Mouse (Mus musculus): Measurements from ENCODE around the gene Uqcr11. TPM values are rescaled to one million over a fixed set of nuclear protein-coding genes. Genes with fewer than 3 reads are reported as not detected.

The Uqcr11 gene
- total and polyA plus RNA-seq, 2 experiments from 2014 or later: 2,020 to 3,128 TPM

DNA sequence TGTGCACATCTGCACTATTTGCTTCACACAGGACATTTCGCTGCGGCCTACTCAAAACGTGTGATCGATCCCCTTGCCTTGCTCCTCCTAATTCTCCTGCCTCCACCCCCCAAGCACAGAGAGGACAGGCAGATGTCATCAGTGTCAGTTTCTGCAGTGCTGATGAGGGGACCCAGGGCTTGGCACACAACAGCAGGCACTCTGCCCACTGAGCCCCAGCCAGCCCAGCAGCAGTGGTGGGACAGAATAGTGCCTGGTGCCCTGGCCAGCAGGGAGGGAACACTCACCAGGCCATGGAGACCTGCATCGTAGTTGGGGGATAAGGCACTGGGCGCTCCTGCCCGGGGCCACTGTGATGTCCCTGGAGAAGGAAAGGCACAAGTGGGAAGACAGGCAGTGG is 8.9 kb upstream of the Uqcr11 start:
- Histone ChIP-seq H3K4me2 (ENCODE audit: low read depth, low read length) (no peak overlapping the region), H3K4me3 (ENCODE audit: low read depth, low read length) (no peak overlapping the region), H3K4me1 (ENCODE audit: control insufficient read depth, insufficient read depth) (no peaks in the 10 kb centered on the region), H3K9ac (replicated peaks; ENCODE audit: low read depth, low read length) (no peak overlapping the region), H3K27me3 (ENCODE audit: control insufficient read depth, insufficient read depth, low read length) (no peaks in the 10 kb centered on the region), H3K9me3 (replicated peaks; ENCODE audit: control insufficient read depth, low read length) (no peaks in the 10 kb centered on the region), H3K36me3 (replicated peaks; ENCODE audit: control insufficient read depth, insufficient read depth, low read length) (peaks cover 94% of the 10 kb centered on the region), H3K27ac (ENCODE audit: low read depth) (no peak overlapping the region)
- TF ChIP-seq CTCF (IDR thresholded peaks at IDR 0.05; ENCODE audit: low read depth): no peak
- TF ChIP-seq EP300 (IDR thresholded peaks at IDR 0.05; ENCODE audit: low read depth): no peak
- DNase-seq (ENCODE audit: low spot score): no peak
- WGBS: 89% methylated on average over 7 of the region's 7 CpGs
- no peak for ATAC-seq (ENCODE audit: insufficient read depth, low read depth)

GRCm38 (mm10) chr10:80412656-80413541 is 6.3 kb upstream of the Uqcr11 start:
- DNase-seq (ENCODE audit: low spot score) (no peak), ATAC-seq (ENCODE audit: insufficient read depth, low read depth) (peak; percentile 52)
- H3K4me1 ChIP-seq (ENCODE audit: control insufficient read depth, insufficient read depth): no peaks in the 10 kb centered on the region
- TF ChIP-seq CTCF (IDR thresholded peaks at IDR 0.05; ENCODE audit: low read depth): no peak
- no peak for TF ChIP-seq EP300 (IDR thresholded peaks at IDR 0.05; ENCODE audit: low read depth)
- H3K9ac ChIP-seq (replicated peaks; ENCODE audit: low read depth, low read length): no peak overlapping the region
- H3K4me2 ChIP-seq (ENCODE audit: low read depth, low read length): no peak overlapping the region
- H3K27me3 ChIP-seq (ENCODE audit: control insufficient read depth, insufficient read depth, low read length): no peaks in the 10 kb centered on the region
- 79% methylated on average over 41 of the region's 44 CpGs for WGBS
- peaks cover 87% of the 10 kb centered on the region for H3K36me3 ChIP-seq (replicated peaks; ENCODE audit: control insufficient read depth, insufficient read depth, low read length)
- peak overlapping the region; percentile 30; the same call in 1 of the 2 replicates for H3K27ac ChIP-seq (ENCODE audit: low read depth)
- H3K9me3 ChIP-seq (replicated peaks; ENCODE audit: control insufficient read depth, low read length): no peaks in the 10 kb centered on the region
- no peak overlapping the region for H3K4me3 ChIP-seq (ENCODE audit: low read depth, low read length)

- Histone ChIP-seq H3K4me1 (ENCODE audit: control insufficient read depth, insufficient read depth) (peaks cover 18% of the 10 kb centered on the region), H3K9me3 (replicated peaks; ENCODE audit: control insufficient read depth, low read length) (no peaks in the 10 kb centered on the region), H3K9ac (replicated peaks; ENCODE audit: low read depth, low read length) (peak overlapping the region; percentile 87; the same call in 1 of the 2 replicates), H3K36me3 (replicated peaks; ENCODE audit: control insufficient read depth, insufficient read depth, low read length) (peaks cover 56% of the 10 kb centered on the region), H3K4me2 (ENCODE audit: low read depth, low read length) (no peak overlapping the region), H3K27me3 (ENCODE audit: control insufficient read depth, insufficient read depth, low read length) (no peaks in the 10 kb centered on the region), H3K4me3 (ENCODE audit: low read depth, low read length) (no peak overlapping the region), H3K27ac (ENCODE audit: low read depth) (no peak overlapping the region)
- 47% methylated on average over 4 of the region's 4 CpGs for WGBS
- TF ChIP-seq EP300 (IDR thresholded peaks at IDR 0.05; ENCODE audit: low read depth): no peak
- TF ChIP-seq CTCF (IDR thresholded peaks at IDR 0.05; ENCODE audit: low read depth): no peak
- no peak for ATAC-seq (ENCODE audit: insufficient read depth, low read depth)
- no peak for DNase-seq (ENCODE audit: low spot score)
Observed at GRCm38 (mm10) chr10:80407924-80408323, 1.3 kb upstream of the Uqcr11 start.

- peaks cover 52% of the 10 kb centered on the region for H3K36me3 ChIP-seq (replicated peaks; ENCODE audit: control insufficient read depth, insufficient read depth, low read length)
- H3K4me3 ChIP-seq (ENCODE audit: low read depth, low read length): peak overlapping the region; percentile 84
- WGBS: 42% methylated on average over 10 of the region's 10 CpGs
- no peak for DNase-seq (ENCODE audit: low spot score)
- H3K4me1 ChIP-seq (ENCODE audit: control insufficient read depth, insufficient read depth): peaks cover 18% of the 10 kb centered on the region
- no peak for ATAC-seq (ENCODE audit: insufficient read depth, low read depth)
- H3K4me2 ChIP-seq (ENCODE audit: low read depth, low read length): peak overlapping the region; percentile 82
- TF ChIP-seq EP300 (IDR thresholded peaks at IDR 0.05; ENCODE audit: low read depth): no peak
- TF ChIP-seq CTCF (IDR thresholded peaks at IDR 0.05; ENCODE audit: low read depth): peak; percentile 16; the same call in 1 of the 2 replicates
- H3K27me3 ChIP-seq (ENCODE audit: control insufficient read depth, insufficient read depth, low read length): no peaks in the 10 kb centered on the region
- H3K9me3 ChIP-seq (replicated peaks; ENCODE audit: control insufficient read depth, low read length): no peaks in the 10 kb centered on the region
- peak overlapping the region; percentile 87 for H3K9ac ChIP-seq (replicated peaks; ENCODE audit: low read depth, low read length)
- peak overlapping the region; percentile 88 for H3K27ac ChIP-seq (ENCODE audit: low read depth)
Observed at GRCm38 (mm10) chr10:80405481-80406173, 1.0 kb downstream of the Uqcr11 start.

- no peaks in the 10 kb centered on the region for H3K9me3 ChIP-seq (replicated peaks; ENCODE audit: control insufficient read depth, low read length)
- TF ChIP-seq CTCF (IDR thresholded peaks at IDR 0.05; ENCODE audit: low read depth) (peak; percentile 36), EP300 (IDR thresholded peaks at IDR 0.05; ENCODE audit: low read depth) (no peak)
- H3K4me1 ChIP-seq (ENCODE audit: control insufficient read depth, insufficient read depth): peaks cover 28% of the 10 kb centered on the region
- peaks cover 34% of the 10 kb centered on the region for H3K36me3 ChIP-seq (replicated peaks; ENCODE audit: control insufficient read depth, insufficient read depth, low read length)
- H3K27me3 ChIP-seq (ENCODE audit: control insufficient read depth, insufficient read depth, low read length): no peaks in the 10 kb centered on the region
- H3K9ac ChIP-seq (replicated peaks; ENCODE audit: low read depth, low read length): no peak overlapping the region
- H3K27ac ChIP-seq (ENCODE audit: low read depth): no peak overlapping the region
- DNase-seq (ENCODE audit: low spot score): no peak
- ATAC-seq (ENCODE audit: insufficient read depth, low read depth): no peak
- WGBS: 68% methylated on average over 4 of the region's 4 CpGs
- no peak overlapping the region for H3K4me2 ChIP-seq (ENCODE audit: low read depth, low read length)
- no peak overlapping the region for H3K4me3 ChIP-seq (ENCODE audit: low read depth, low read length)
Observed at GRCm38 (mm10) chr10:80403044-80403692, 3.5 kb downstream of the Uqcr11 start.

All from heart, postnatal 0 days (tissue).